Mouse (Mus musculus) E14TG2a.4 (cell line): ENCODE measurements around the gene Gm17482.

ENCODE experiments used
- H3K27me3 ChIP-seq: 2 replicates; pipeline ENCODE4 v1.6.1; 2014; ENCODE audit warnings: low read length, control low read depth; ENCODE audit not compliant: insufficient read depth
- H3K36me3 ChIP-seq: 2 replicates; pipeline ENCODE4 v1.6.1; 2014; ENCODE audit warnings: low read length, control low read depth; ENCODE audit not compliant: insufficient read depth
- H3K4me1 ChIP-seq: replicated peaks from 2 replicates; pipeline ENCODE4 v1.6.1; 2014; ENCODE audit warnings: low read depth, low read length, control low read depth
- H3K4me3 ChIP-seq: replicated peaks from 2 replicates; pipeline ENCODE4 v1.5.1; 2014; ENCODE audit warnings: mild to moderate bottlenecking, low read length
- H3K9me3 ChIP-seq: 2 replicates; pipeline ENCODE4 v1.6.1; 2014; ENCODE audit warnings: low read length, control low read depth
- CTCF ChIP-seq: conservative IDR thresholded peaks from 2 replicates; pipeline ENCODE4 v1.5.1; 2014; ENCODE audit warnings: low read length
- NANOG ChIP-seq: IDR thresholded peaks from 2 replicates; pipeline ENCODE4 v1.6.1; 2014; ENCODE audit warnings: borderline replicate concordance, low read length, mixed read lengths
- POU5F1 ChIP-seq: IDR thresholded peaks from 2 replicates; pipeline ENCODE4 v1.6.1; 2014; ENCODE audit warnings: low read length, borderline replicate concordance

The Gm17482 gene

DNA sequence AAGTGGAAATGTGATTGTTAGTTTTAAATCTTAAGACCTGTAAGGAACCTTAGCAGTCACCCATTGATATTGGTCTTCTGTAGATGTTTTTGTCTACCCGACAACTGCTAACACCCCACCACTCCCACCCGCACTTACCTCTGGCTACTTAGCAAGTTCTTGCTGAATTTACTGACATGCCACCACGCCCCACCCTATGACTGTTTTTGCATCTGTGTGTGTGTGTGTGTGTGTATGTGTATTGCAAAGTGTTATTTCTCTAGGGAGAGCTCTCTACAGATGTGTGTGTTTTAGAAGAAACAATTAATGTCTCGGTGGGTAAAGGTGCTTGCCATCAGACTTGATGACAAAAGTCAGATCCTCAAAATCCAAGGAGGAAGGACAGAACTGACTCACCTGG, at the start of gene Gm17482:
Gene Gm17482 (plus strand): TSS at position 301 of the 400 bp plus-strand sequence.
- H3K4me1 ChIP-seq, result no peaks in the 10 kb centered on the region
- TF ChIP-seq CTCF, result no peak
- no peak for TF ChIP-seq POU5F1
- no peak for TF ChIP-seq NANOG
- no peak within 1 kb of the TSS for H3K4me3 ChIP-seq

DNA sequence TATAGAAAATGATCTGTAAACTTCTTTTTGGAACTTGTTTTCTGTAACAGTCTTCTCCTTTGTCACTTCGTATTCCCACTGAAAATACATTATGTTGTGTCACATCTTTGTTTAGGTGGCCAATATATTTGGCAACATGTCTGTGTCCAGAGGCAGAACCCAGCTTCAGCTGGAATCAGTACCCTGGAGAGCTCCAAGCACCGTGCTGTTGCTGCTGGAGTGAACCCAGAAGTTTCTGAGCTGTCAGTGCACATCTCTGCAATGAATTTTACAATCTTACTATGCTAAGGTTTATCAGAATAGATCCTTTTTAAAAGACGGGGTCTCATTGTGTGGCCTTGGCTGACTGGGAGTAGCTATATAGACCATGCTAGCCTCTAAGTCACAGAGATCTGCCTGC, 48.3 kb upstream of the Gm17482 start:
- Histone ChIP-seq H3K4me3 (no peak overlapping the region), H3K9me3 (no peaks in the 10 kb centered on the region), H3K36me3 (no peaks in the 10 kb centered on the region), H3K4me1 (no peaks in the 10 kb centered on the region), H3K27me3 (no peaks in the 10 kb centered on the region)
- TF ChIP-seq NANOG, result no peak

More for the DNA sequence above, at the start of gene Gm17482:
- H3K27me3 ChIP-seq, result no peaks in the 10 kb centered on the region
- no peaks in the 10 kb centered on the region for H3K9me3 ChIP-seq
- H3K36me3 ChIP-seq, result no peaks in the 10 kb centered on the region

DNA sequence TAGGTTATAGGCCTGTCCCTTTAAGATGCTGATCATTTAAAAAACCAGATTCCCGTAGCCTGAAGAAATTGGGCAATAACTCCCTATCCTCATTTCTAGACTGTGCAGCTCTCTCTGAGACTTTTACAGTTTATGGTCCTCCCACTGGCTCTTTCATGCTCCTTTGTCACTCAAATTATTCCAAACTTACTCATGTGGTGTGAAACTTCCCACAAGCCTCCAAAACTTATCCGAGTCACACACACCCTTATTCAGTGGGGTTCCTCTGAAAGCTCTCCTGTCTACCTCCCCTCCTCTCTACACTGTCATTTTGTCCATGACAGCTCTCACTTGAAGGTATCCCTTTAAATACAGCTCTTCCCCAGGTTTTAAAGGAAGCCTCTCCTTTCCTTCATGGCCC, 46.0 kb upstream of the Gm17482 start:
- no peaks in the 10 kb centered on the region for H3K27me3 ChIP-seq
- no peak for TF ChIP-seq NANOG
- TF ChIP-seq CTCF, result no peak
- TF ChIP-seq POU5F1, result no peak
- no peak overlapping the region for H3K4me3 ChIP-seq
- no peaks in the 10 kb centered on the region for H3K9me3 ChIP-seq
- no peaks in the 10 kb centered on the region for H3K4me1 ChIP-seq
- no peaks in the 10 kb centered on the region for H3K36me3 ChIP-seq

DNA sequence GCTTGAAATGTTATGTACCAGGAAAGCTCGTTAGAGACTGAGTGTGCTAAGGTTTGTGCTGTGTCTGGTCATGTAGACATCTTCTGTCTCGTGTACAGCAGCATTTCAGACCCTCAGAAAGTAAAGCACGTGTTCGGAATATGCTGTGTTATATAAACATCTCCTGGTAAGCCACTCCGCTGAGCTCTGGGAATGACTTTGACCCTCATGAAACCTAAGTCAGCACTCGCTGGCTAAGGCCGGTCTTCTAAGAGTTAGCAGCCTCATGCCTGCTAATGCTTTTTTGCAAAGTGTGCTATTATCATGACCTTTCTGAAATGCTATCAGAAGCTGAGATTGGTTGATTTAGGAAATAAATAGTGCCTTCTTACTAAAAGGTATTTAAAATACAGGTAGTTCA, 36.0 kb upstream of the Gm17482 start:
- no peaks in the 10 kb centered on the region for H3K9me3 ChIP-seq
- H3K4me3 ChIP-seq, result no peak overlapping the region
- TF ChIP-seq POU5F1, result no peak
- no peak for TF ChIP-seq CTCF
- no peak for TF ChIP-seq NANOG
- no peaks in the 10 kb centered on the region for H3K4me1 ChIP-seq
- H3K27me3 ChIP-seq, result no peaks in the 10 kb centered on the region
- H3K36me3 ChIP-seq, result no peaks in the 10 kb centered on the region

DNA sequence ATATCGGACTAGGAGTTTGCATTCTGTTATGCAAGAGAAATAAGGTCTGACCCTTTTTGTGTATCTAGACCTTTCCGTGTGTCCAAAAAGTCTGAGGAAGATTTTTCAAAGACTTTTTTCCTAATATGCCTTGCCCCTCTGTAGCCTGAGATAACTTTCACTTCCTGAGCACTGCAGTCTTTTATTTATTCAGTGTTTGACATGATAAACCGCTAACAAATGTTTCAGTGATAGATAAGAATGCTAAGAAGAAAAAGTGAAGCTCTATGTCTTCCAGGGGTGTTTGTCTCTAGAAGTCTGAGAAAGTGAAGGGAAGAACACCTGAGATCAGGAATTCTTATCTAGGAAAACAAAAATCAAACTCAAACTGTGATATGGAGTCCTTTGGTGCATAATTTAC, 26.4 kb upstream of the Gm17482 start:
- no peak for TF ChIP-seq NANOG
- TF ChIP-seq POU5F1, result no peak
- TF ChIP-seq CTCF, result no peak
- H3K4me1 ChIP-seq, result no peaks in the 10 kb centered on the region

DNA sequence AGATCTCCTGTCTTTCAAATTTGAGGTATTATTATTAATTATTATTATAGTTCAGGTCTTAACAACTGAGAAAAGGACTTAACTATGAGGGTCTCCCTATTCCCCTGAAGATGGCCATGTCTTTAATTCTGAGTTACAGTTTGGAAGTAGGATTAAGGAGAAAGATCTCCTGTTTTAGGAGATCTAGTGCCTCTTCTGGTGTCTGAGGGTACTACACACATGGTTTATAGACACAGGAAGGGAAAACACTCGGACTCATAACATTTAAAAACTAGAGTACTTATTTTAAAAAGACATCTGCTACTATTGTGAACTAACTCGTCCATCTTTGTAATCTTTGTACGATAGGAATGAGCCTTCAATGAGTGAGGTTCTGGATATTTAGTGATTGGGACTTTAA, 24.1 kb upstream of the Gm17482 start:
- Histone ChIP-seq H3K4me1 (no peaks in the 10 kb centered on the region), H3K9me3 (no peaks in the 10 kb centered on the region), H3K4me3 (no peak overlapping the region), H3K36me3 (no peaks in the 10 kb centered on the region), H3K27me3 (no peaks in the 10 kb centered on the region)
- no peak for TF ChIP-seq POU5F1
- no peak for TF ChIP-seq NANOG
- peak; percentile 58 for TF ChIP-seq CTCF

More for the DNA sequence above, 26.4 kb upstream of the Gm17482 start:
- no peak overlapping the region for H3K4me3 ChIP-seq
- no peaks in the 10 kb centered on the region for H3K36me3 ChIP-seq
- H3K9me3 ChIP-seq, result no peaks in the 10 kb centered on the region
- H3K27me3 ChIP-seq, result no peaks in the 10 kb centered on the region

DNA sequence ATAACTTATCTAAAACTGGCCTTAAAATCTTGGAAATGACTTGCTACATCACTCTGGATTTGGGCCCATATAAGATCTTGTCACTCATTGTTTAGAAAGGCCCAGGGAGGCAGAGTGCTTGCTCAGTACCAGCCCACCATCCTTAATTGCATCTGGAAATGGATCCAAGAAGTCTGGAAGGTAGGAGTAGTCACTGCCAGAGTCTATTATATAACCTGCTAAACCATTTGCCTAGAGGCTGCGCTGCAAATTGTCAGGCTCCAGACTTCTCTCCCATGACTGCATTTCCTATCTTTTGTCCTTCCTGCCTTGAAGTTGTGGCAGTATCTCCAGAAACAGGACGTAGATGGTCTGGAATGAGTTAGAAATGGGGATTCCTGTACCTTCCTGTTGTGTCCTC, 17.0 kb upstream of the Gm17482 start:
- TF ChIP-seq CTCF, result no peak
- TF ChIP-seq POU5F1, result no peak
- no peak for TF ChIP-seq NANOG
- Histone ChIP-seq H3K36me3 (no peaks in the 10 kb centered on the region), H3K27me3 (no peaks in the 10 kb centered on the region), H3K9me3 (no peaks in the 10 kb centered on the region), H3K4me1 (no peaks in the 10 kb centered on the region), H3K4me3 (no peak overlapping the region)

DNA sequence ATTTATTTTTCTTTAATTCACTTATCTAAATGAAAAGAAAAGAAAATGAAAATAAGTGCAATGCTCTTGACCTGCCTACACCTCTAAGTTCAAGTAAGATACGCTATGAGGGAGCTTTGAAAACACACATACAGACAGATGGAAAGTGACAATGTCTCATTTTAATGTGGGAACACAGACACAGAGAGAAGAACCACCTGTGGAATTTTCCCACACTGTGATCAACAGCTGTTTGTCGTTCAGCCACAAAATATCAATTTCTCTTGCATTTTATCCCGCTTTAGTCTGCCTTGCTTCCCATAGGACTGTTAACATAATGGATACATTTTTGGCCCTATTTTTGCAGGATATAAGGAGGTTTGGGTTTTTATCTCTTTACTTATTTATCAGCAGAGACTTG, 16.3 kb upstream of the Gm17482 start:
- Histone ChIP-seq H3K4me3 (no peak overlapping the region), H3K9me3 (no peaks in the 10 kb centered on the region), H3K27me3 (no peaks in the 10 kb centered on the region), H3K4me1 (no peaks in the 10 kb centered on the region), H3K36me3 (no peaks in the 10 kb centered on the region)
- TF ChIP-seq NANOG (no peak), CTCF (no peak), POU5F1 (no peak)

DNA sequence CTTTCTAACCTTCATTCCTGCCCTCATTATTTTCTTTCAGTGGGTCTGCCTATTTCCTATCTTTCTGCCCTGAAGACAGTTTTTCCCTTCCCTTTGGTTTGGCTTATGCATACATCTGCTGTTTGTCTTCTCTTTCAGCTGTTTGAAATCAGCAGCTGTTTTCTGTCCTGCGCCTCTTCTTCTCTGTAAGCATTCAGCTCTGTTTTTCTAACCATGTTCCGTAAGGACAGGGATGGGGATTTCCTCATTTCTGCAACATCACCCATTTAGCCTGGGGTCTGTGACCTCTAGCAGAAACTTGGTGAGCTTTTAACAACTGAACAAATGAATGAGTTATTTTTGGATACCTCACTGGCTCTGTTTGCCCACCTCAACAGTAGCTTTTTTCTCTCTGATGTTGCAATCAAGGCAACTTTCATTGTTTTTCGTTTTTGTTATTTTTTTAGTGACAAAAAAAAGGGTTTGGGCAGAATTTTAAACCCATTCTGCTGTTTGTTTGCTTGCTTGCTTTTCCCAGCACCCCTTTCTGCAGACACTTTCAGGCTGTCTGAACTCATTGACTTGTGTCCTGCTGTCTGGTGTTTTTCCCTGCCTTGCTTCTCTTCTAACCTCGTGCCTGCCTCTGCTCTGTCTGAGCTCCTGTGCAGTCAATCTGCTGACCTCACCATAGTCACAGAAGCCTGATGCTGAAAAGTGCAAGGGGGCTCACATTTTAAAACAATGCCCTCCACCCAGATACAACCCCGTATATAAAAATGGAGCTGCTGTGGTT, 14.8 kb upstream of the Gm17482 start:
- TF ChIP-seq POU5F1 (no peak), NANOG (no peak), CTCF (no peak)
- H3K27me3 ChIP-seq, result no peaks in the 10 kb centered on the region
- H3K36me3 ChIP-seq, result no peaks in the 10 kb centered on the region
- no peaks in the 10 kb centered on the region for H3K4me1 ChIP-seq
- H3K9me3 ChIP-seq, result no peaks in the 10 kb centered on the region
- H3K4me3 ChIP-seq, result no peak overlapping the region
